Mouse (Mus musculus) hindbrain, embryonic 15.5 days (tissue): Measurements from ENCODE around the gene Hpd. TPM values are rescaled to one million over a fixed set of nuclear protein-coding genes. Genes with fewer than 3 reads are reported as not detected.
A peak's percentile ranks its signal among the peaks of the same experiment; 100 is the strongest.

ENCODE experiments used
- ATAC-seq: fragments of 200-750 bp; cut with Nextera tagmentation; 2 replicates; pipeline ENCODE4 v1.8.0; 2017; ENCODE audit warnings: low read depth, moderate number of reproducible peaks, moderate TSS enrichment; ENCODE audit not compliant: low FRiP score
- H3K27ac ChIP-seq: fragments of 300-500 bp; sonication (generic); replicated peaks from 2 replicates; pipeline ENCODE4 v1.5.1; 2015; ENCODE audit warnings: mild to moderate bottlenecking, inconsistent platforms
- H3K27me3 ChIP-seq: fragments of 300-500 bp; sonication (generic); 2 replicates; pipeline ENCODE4 v1.6.1; 2015; ENCODE audit warnings: control low read depth, inconsistent platforms
- H3K36me3 ChIP-seq: fragments of 300-500 bp; sonication (generic); 2 replicates; pipeline ENCODE4 v1.6.1; 2015; ENCODE audit warnings: control low read depth, inconsistent platforms
- H3K4me1 ChIP-seq: fragments of 300-500 bp; sonication (generic); replicated peaks from 2 replicates; pipeline ENCODE4 v1.6.1; 2015; ENCODE audit warnings: control low read depth, inconsistent platforms
- H3K4me2 ChIP-seq: fragments of 300-500 bp; sonication (generic); 2 replicates; pipeline ENCODE4 v1.6.1; 2015; ENCODE audit warnings: moderate library complexity, mild to moderate bottlenecking, inconsistent platforms
- H3K4me3 ChIP-seq: fragments of 300-500 bp; sonication (generic); 2 replicates; pipeline ENCODE4 v1.5.1; 2015; ENCODE audit warnings: mild to moderate bottlenecking, inconsistent platforms
- H3K9ac ChIP-seq: fragments of 300-500 bp; sonication (generic); 2 replicates; pipeline ENCODE4 v1.6.1; 2015; ENCODE audit warnings: inconsistent platforms
- H3K9me3 ChIP-seq: fragments of 300-500 bp; sonication (generic); 2 replicates; pipeline ENCODE4 v1.6.1; 2016; ENCODE audit warnings: control low read depth, inconsistent platforms
- WGBS: fragments of 180-500 bp; shearing (Covaris S2); methylation state at CpG from one replicate; pipeline ENCODE4 v1.1.7; 2015; 5-methylcytosine and 5-hydroxymethylcytosine counted together
- polyA plus RNA-seq: library from polyadenylated mRNA; unstranded; fragments of >200 nt; fragmentation: Nextera tagmentation; extraction: Ambion mirVana; gene quantifications from 2 replicates; pipeline ENCODE4 v1.2.1, GENCODE M21; 2015

Gene Hpd
- polyA plus RNA-seq, 1 experiment from 2014 or later = not detected

- Histone ChIP-seq H3K4me2 (no peak overlapping the region), H3K4me1 (peaks cover 13% of the 10 kb centered on the region), H3K4me3 (no peak overlapping the region), H3K36me3 (peaks cover 65% of the 10 kb centered on the region), H3K9me3 (no peaks in the 10 kb centered on the region), H3K9ac (no peak overlapping the region), H3K27ac (no peak overlapping the region), H3K27me3 (no peaks in the 10 kb centered on the region)
- no peak for ATAC-seq
- 66% methylated on average over 7 of the region's 7 CpGs for WGBS
Observed at GRCm38 (mm10) chr5:123155425-123155824, 27.1 kb downstream of the Hpd start.

- WGBS = 76% methylated on average over 1 of the region's 1 CpGs
- H3K9me3 ChIP-seq = no peaks in the 10 kb centered on the region
- no peaks in the 10 kb centered on the region for H3K27me3 ChIP-seq
Observed at GRCm38 (mm10) chr5:123152901-123153300, 29.6 kb downstream of the Hpd start.

GRCm38 (mm10) chr5:123151707-123152362, 30.7 kb downstream of the Hpd start:
- no peak for ATAC-seq
- no peak overlapping the region for H3K4me3 ChIP-seq
- no peaks in the 10 kb centered on the region for H3K27me3 ChIP-seq
- H3K9me3 ChIP-seq = no peaks in the 10 kb centered on the region
- peak overlapping the region; percentile 64; the same call in 1 of the 2 replicates for H3K4me2 ChIP-seq
- peaks cover 41% of the 10 kb centered on the region for H3K4me1 ChIP-seq
- H3K27ac ChIP-seq = no peak overlapping the region
- WGBS = 96% methylated on average over 17 of the region's 19 CpGs
- H3K36me3 ChIP-seq = peaks cover 45% of the 10 kb centered on the region
- H3K9ac ChIP-seq = no peak overlapping the region

More at GRCm38 (mm10) chr5:123152901-123153300, 29.6 kb downstream of the Hpd start:
- no peak for ATAC-seq
- H3K9ac ChIP-seq = no peak overlapping the region
- H3K36me3 ChIP-seq = peaks cover 46% of the 10 kb centered on the region
- no peak overlapping the region for H3K4me2 ChIP-seq
- H3K4me3 ChIP-seq = no peak overlapping the region
- peaks cover 39% of the 10 kb centered on the region for H3K4me1 ChIP-seq
- no peak overlapping the region for H3K27ac ChIP-seq

GRCm38 (mm10) chr5:123151077-123151476, 31.4 kb downstream of the Hpd start:
- 40% methylated on average over 7 of the region's 7 CpGs for WGBS
- peak; percentile 20; the same call in 1 of the 2 replicates for ATAC-seq
- H3K4me2 ChIP-seq = peak overlapping the region; percentile 64
- no peak overlapping the region for H3K27ac ChIP-seq
- H3K4me1 ChIP-seq = peaks cover 47% of the 10 kb centered on the region
- no peaks in the 10 kb centered on the region for H3K27me3 ChIP-seq
- no peaks in the 10 kb centered on the region for H3K9me3 ChIP-seq
- peak overlapping the region; percentile 39 for H3K4me3 ChIP-seq
- H3K9ac ChIP-seq = peak overlapping the region; percentile 30; the same call in 1 of the 2 replicates
- peaks cover 46% of the 10 kb centered on the region for H3K36me3 ChIP-seq

- 40% methylated on average over 7 of the region's 7 CpGs for WGBS
- H3K9ac ChIP-seq = peak overlapping the region; percentile 30
- no peaks in the 10 kb centered on the region for H3K9me3 ChIP-seq
- peaks cover 46% of the 10 kb centered on the region for H3K36me3 ChIP-seq
- no peaks in the 10 kb centered on the region for H3K27me3 ChIP-seq
- H3K4me3 ChIP-seq = peak overlapping the region; percentile 39
- no peak for ATAC-seq
- peak overlapping the region; percentile 64 for H3K4me2 ChIP-seq
- H3K27ac ChIP-seq = no peak overlapping the region
- peaks cover 52% of the 10 kb centered on the region for H3K4me1 ChIP-seq
Observed at GRCm38 (mm10) chr5:123150641-123151040, 31.9 kb downstream of the Hpd start.

GRCm38 (mm10) chr5:123149451-123150400, 32.8 kb downstream of the Hpd start:
- peak overlapping the region; percentile 64 for H3K4me2 ChIP-seq
- no peaks in the 10 kb centered on the region for H3K9me3 ChIP-seq
- H3K27me3 ChIP-seq = no peaks in the 10 kb centered on the region
- peaks cover 41% of the 10 kb centered on the region for H3K36me3 ChIP-seq
- H3K9ac ChIP-seq = peak overlapping the region; percentile 30
- peaks cover 61% of the 10 kb centered on the region for H3K4me1 ChIP-seq
- ATAC-seq = peak; percentile 84
- 7% methylated on average over 19 of the region's 19 CpGs for WGBS
- no peak overlapping the region for H3K27ac ChIP-seq
- peak overlapping the region; percentile 39 for H3K4me3 ChIP-seq

- Histone ChIP-seq H3K36me3 (peaks cover 31% of the 10 kb centered on the region), H3K9ac (no peak overlapping the region), H3K4me3 (no peak overlapping the region), H3K4me2 (no peak overlapping the region; the same call in 1 of the 2 replicates), H3K9me3 (no peaks in the 10 kb centered on the region), H3K4me1 (peaks cover 73% of the 10 kb centered on the region), H3K27ac (no peak overlapping the region), H3K27me3 (no peaks in the 10 kb centered on the region)
- WGBS = 77% methylated on average over 25 of the region's 25 CpGs
- ATAC-seq = no peak
Observed at GRCm38 (mm10) chr5:123148073-123148722, 34.3 kb downstream of the Hpd start.

GRCm38 (mm10) chr5:123147569-123147968, 35.0 kb downstream of the Hpd start:
- no peak overlapping the region for H3K4me3 ChIP-seq
- no peak overlapping the region for H3K9ac ChIP-seq
- no peaks in the 10 kb centered on the region for H3K27me3 ChIP-seq
- H3K9me3 ChIP-seq = no peaks in the 10 kb centered on the region
- H3K27ac ChIP-seq = no peak overlapping the region
- H3K36me3 ChIP-seq = peaks cover 25% of the 10 kb centered on the region
- ATAC-seq = no peak
- H3K4me1 ChIP-seq = peaks cover 75% of the 10 kb centered on the region
- H3K4me2 ChIP-seq = no peak overlapping the region
- WGBS = 84% methylated on average over 17 of the region's 17 CpGs

- H3K9ac ChIP-seq = no peak overlapping the region
Observed at GRCm38 (mm10) chr5:123146357-123146756, 36.2 kb downstream of the Hpd start.

GRCm38 (mm10) chr5:123144746-123145590, 37.6 kb downstream of the Hpd start:
- H3K36me3 ChIP-seq = peaks cover 19% of the 10 kb centered on the region
- H3K4me3 ChIP-seq = peak overlapping the region; percentile 94
- H3K9ac ChIP-seq = peak overlapping the region; percentile 100
- no peaks in the 10 kb centered on the region for H3K9me3 ChIP-seq
- 0 out of 2 replicates have a peak overlapping the region, but pooled peaks have one; percentile 18 for H3K27ac ChIP-seq
- WGBS = 36% methylated on average over 20 of the region's 20 CpGs
- H3K27me3 ChIP-seq = no peaks in the 10 kb centered on the region
- peak overlapping the region; percentile 99 for H3K4me2 ChIP-seq
- no peak for ATAC-seq
- H3K4me1 ChIP-seq = peaks cover 57% of the 10 kb centered on the region

More at GRCm38 (mm10) chr5:123146357-123146756, 36.2 kb downstream of the Hpd start:
- H3K27me3 ChIP-seq = no peaks in the 10 kb centered on the region
- H3K9me3 ChIP-seq = no peaks in the 10 kb centered on the region
- 77% methylated on average over 11 of the region's 11 CpGs for WGBS
- ATAC-seq = no peak
- H3K4me3 ChIP-seq = no peak overlapping the region
- peaks cover 19% of the 10 kb centered on the region for H3K36me3 ChIP-seq
- H3K4me1 ChIP-seq = peaks cover 71% of the 10 kb centered on the region
- 0 out of 2 replicates have a peak overlapping the region, but pooled peaks have one; percentile 7 for H3K4me2 ChIP-seq
- H3K27ac ChIP-seq = no peak overlapping the region
